Mouse (Mus musculus) embryonic facial prominence, embryonic 14.5 days (tissue): ENCODE results near the gene Hoxc4. TPM values are rescaled to one million over a fixed set of nuclear protein-coding genes. Genes with fewer than 3 reads are reported as not detected.
A peak's percentile ranks its signal among the peaks of the same experiment; 100 is the strongest.

ENCODE experiments used
- ATAC-seq: fragments of 200-750 bp; cut with Nextera tagmentation; 2 replicates; pipeline ENCODE4 v1.8.0; 2017; ENCODE audit warnings: low read depth, moderate number of reproducible peaks, moderate TSS enrichment
- DNase-seq: peaks from one replicate; pipeline ENCODE4 v3.0.0-alpha.2; 2015; ENCODE audit warnings: low spot score
- H3K27ac ChIP-seq: fragments of 300-500 bp; sonication (generic); replicated peaks from 2 replicates; pipeline ENCODE4 v1.5.1; 2014; ENCODE audit warnings: low read depth, mild to moderate bottlenecking, low read length, moderate library complexity
- H3K27me3 ChIP-seq: fragments of 300-500 bp; sonication (generic); replicated peaks from 2 replicates; pipeline ENCODE4 v1.6.1; 2014; ENCODE audit warnings: low read length; ENCODE audit not compliant: control insufficient read depth, insufficient read depth
- H3K36me3 ChIP-seq: fragments of 300-500 bp; sonication (generic); 2 replicates; pipeline ENCODE4 v1.6.1; 2014; ENCODE audit warnings: low read length, mixed read lengths; ENCODE audit not compliant: control insufficient read depth, insufficient read depth
- H3K4me1 ChIP-seq: fragments of 300-500 bp; sonication (generic); 2 replicates; pipeline ENCODE4 v1.6.1; 2014; ENCODE audit warnings: antibody characterized with exemption, low read length; ENCODE audit not compliant: control insufficient read depth, insufficient read depth
- H3K4me2 ChIP-seq: fragments of 300-500 bp; sonication (generic); 2 replicates; pipeline ENCODE4 v1.6.1; 2014; ENCODE audit warnings: low read depth, mild to moderate bottlenecking, low read length, moderate library complexity, mixed read lengths
- H3K4me3 ChIP-seq: fragments of 300-500 bp; sonication (generic); 2 replicates; pipeline ENCODE4 v1.5.1; 2014; ENCODE audit warnings: low read depth, mild to moderate bottlenecking, low read length
- H3K9ac ChIP-seq: fragments of 300-500 bp; sonication (generic); 2 replicates; pipeline ENCODE4 v1.6.1; 2014; ENCODE audit warnings: low read depth, mild to moderate bottlenecking, low read length, moderate library complexity, mixed read lengths
- H3K9me3 ChIP-seq: fragments of 300-500 bp; sonication (generic); 2 replicates; pipeline ENCODE4 v1.6.1; 2016; ENCODE audit warnings: low read length; ENCODE audit not compliant: control insufficient read depth
- WGBS: fragments of 180-500 bp; shearing (Covaris S2); extraction: QIAGEN DNeasy Blood & Tissue Kit; methylation state at CpG from one replicate; pipeline ENCODE4 v1.1.7; 2014; 5-methylcytosine and 5-hydroxymethylcytosine counted together
- polyA plus RNA-seq: library from polyadenylated mRNA; unstranded; fragments of >200 nt; fragmentation: Nextera tagmentation; extraction: Ambion mirVana; gene quantifications from 2 replicates; pipeline ENCODE4 v1.2.1, GENCODE M21; 2014

Hoxc4 gene
- polyA plus RNA-seq, 1 experiment from 2014 or later, result 2.5 TPM

DNA sequence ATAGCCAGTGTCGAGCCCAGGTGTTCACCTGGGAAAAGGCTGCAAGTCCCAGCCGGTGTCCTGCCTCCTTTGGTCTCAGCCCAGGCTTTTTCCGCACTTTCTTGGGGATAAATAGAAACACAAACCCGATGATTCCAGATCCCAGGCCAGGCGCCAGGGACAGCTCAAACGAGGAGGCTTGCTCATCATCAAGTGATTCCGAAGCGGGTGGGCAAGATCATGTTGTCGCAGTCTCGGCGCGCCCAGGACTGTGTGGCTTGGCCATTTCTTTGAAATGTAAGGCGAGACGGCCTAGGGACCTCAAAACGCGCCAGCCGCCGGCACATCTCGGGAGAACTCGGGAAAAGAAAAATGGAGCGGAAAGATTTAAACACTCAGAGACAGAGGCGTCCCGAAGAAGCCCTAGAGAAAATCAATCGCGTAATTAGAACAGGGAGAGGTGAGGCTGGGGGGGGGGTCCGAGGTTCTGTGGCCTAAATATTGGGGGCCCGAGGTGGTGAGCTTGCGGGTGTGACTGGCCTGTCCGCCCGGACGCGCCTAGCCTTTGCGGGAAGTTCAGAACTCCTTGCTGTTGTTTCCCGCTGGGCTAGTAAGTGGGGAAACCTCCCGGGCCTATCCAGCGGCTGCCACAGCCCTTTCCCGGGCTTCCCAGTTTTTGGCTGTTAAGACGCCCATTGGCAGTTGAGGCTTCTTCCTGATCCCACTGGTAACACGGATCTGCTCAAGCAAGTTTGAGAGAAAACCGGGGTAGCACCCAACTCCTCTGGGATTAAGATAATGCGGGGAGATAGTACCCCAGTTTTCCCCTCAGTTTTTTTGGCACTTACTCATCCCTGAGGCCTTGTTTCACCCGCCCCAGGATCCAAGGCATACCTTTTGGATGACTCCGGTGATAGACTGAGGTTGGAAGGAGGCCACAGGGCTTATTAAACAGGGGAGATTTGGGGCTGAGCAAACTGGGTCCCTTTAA lies 8.8 kb downstream of the Hoxc4 start:
- WGBS, result 2% methylated on average over 40 of the region's 43 CpGs
- no peaks in the 10 kb centered on the region for H3K4me1 ChIP-seq
- H3K9me3 ChIP-seq, result no peaks in the 10 kb centered on the region
- ATAC-seq, result no peak
- H3K4me3 ChIP-seq, result no peak overlapping the region
- H3K4me2 ChIP-seq, result peak overlapping the region; percentile 23; the same call in 1 of the 2 replicates
- DNase-seq, result no peak
- H3K9ac ChIP-seq, result no peak overlapping the region
- no peaks in the 10 kb centered on the region for H3K36me3 ChIP-seq
- no peak overlapping the region for H3K27ac ChIP-seq
- H3K27me3 ChIP-seq, result peaks cover 99% of the 10 kb centered on the region

GRCm38 (mm10) chr15:103028916-103029512 lies 10.3 kb downstream of the Hoxc4 start:
- 15% methylated on average over 9 of the region's 9 CpGs for WGBS
- DNase-seq, result no peak
- Histone ChIP-seq H3K36me3 (no peaks in the 10 kb centered on the region), H3K4me2 (no peak overlapping the region), H3K4me3 (no peak overlapping the region), H3K9me3 (no peaks in the 10 kb centered on the region), H3K27ac (no peak overlapping the region), H3K4me1 (no peaks in the 10 kb centered on the region), H3K27me3 (peaks cover 99% of the 10 kb centered on the region), H3K9ac (no peak overlapping the region)
- ATAC-seq, result no peak

DNA sequence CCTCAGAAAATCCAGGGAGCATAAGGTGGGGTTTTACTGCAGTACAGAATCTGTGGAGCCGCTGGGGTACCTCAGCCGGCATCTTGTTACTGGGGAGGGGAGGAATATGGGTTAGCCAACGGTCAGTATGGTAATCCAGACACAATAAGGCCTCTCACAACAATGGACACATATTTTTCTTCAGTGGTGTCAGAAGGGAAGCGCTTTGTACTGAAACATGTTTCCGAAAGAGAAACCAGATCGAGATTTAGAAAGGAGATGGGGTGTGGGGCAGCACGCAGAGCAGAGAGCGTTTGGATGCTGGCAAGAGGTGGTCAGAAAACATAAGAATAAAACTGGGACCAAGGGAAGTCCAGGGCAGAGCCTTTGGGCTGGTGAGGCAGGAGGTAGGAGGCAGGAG lies 11.4 kb downstream of the Hoxc4 start:
- Histone ChIP-seq H3K27ac (no peak overlapping the region), H3K4me2 (no peak overlapping the region), H3K36me3 (no peaks in the 10 kb centered on the region), H3K27me3 (peaks cover 99% of the 10 kb centered on the region), H3K4me1 (no peaks in the 10 kb centered on the region), H3K9me3 (no peaks in the 10 kb centered on the region), H3K9ac (no peak overlapping the region), H3K4me3 (no peak overlapping the region)
- 10% methylated on average over 8 of the region's 8 CpGs for WGBS
- DNase-seq (no peak), ATAC-seq (no peak)

GRCm38 (mm10) chr15:103032167-103032566 lies 13.4 kb downstream of the Hoxc4 start:
- H3K4me2 ChIP-seq, result no peak overlapping the region
- peaks cover 99% of the 10 kb centered on the region for H3K27me3 ChIP-seq
- no peaks in the 10 kb centered on the region for H3K9me3 ChIP-seq
- no peaks in the 10 kb centered on the region for H3K36me3 ChIP-seq
- no peak overlapping the region for H3K4me3 ChIP-seq
- DNase-seq, result no peak
- no peaks in the 10 kb centered on the region for H3K4me1 ChIP-seq
- no CpG with 5 or more reads among the region's 3 CpGs for WGBS
- no peak overlapping the region for H3K9ac ChIP-seq
- ATAC-seq, result no peak
- H3K27ac ChIP-seq, result no peak overlapping the region

DNA sequence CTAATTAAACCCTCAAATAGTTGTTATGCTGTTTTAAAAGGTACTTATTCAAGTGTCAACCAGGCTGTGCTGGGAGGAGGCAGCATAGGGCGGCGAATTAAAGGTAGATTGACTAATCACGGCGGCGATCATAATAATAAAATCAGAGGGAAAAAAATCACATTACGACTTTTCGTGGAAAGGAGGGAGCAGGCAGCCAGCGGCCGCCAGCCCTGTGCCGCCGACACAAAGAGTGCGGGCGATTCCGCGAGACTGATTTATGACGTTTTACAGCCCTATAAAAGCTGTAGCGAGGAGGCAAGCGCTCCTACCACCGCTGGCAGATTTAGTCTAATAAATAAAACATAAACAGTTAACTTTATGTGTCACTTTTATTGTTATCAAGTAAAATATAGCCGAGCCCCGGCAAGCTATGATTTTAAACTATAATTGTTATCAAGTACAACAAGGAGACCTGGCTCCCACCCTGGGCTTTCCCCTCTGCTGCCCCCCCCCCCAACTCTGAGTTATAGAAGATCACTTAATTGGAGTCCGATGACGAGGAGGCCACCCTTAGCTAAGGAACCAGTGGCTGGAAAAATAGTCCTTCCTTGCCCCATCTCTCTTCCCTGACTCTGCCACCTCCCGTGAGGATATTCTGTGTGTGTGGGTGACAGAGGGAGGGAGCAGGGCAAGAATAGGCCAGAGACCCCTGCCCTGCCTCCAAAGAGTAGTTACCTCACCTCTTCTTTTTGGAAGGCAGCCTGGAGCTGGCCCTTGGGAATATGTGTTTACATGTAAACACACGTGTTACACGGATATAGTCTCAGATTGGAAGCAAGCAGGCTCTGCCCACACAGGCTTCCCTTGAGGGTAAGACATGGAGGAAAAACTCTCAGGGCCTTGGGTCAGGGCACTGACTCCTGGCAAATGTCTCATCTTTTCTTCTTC lies 14.2 kb downstream of the Hoxc4 start:
- H3K4me3 ChIP-seq, result no peak overlapping the region
- no peaks in the 10 kb centered on the region for H3K9me3 ChIP-seq
- WGBS, result 2% methylated on average over 26 of the region's 26 CpGs
- DNase-seq (no peak), ATAC-seq (no peak)
- no peak overlapping the region for H3K4me2 ChIP-seq
- H3K4me1 ChIP-seq, result no peaks in the 10 kb centered on the region
- no peak overlapping the region for H3K9ac ChIP-seq
- no peaks in the 10 kb centered on the region for H3K36me3 ChIP-seq
- peaks cover 99% of the 10 kb centered on the region for H3K27me3 ChIP-seq
- no peak overlapping the region for H3K27ac ChIP-seq

- no peak for DNase-seq
- H3K36me3 ChIP-seq, result no peaks in the 10 kb centered on the region
- WGBS, result 1% methylated on average over 24 of the region's 24 CpGs
- peak overlapping the region; percentile 46 for H3K4me2 ChIP-seq
- peaks cover 99% of the 10 kb centered on the region for H3K27me3 ChIP-seq
- no peaks in the 10 kb centered on the region for H3K4me1 ChIP-seq
- H3K9me3 ChIP-seq, result no peaks in the 10 kb centered on the region
- H3K9ac ChIP-seq, result no peak overlapping the region
- no peak overlapping the region for H3K27ac ChIP-seq
- peak; percentile 62; the same call in 1 of the 2 replicates for ATAC-seq
- peak overlapping the region; percentile 27 for H3K4me3 ChIP-seq
Observed at GRCm38 (mm10) chr15:103034043-103034806, 15.5 kb downstream of the Hoxc4 start.

DNA sequence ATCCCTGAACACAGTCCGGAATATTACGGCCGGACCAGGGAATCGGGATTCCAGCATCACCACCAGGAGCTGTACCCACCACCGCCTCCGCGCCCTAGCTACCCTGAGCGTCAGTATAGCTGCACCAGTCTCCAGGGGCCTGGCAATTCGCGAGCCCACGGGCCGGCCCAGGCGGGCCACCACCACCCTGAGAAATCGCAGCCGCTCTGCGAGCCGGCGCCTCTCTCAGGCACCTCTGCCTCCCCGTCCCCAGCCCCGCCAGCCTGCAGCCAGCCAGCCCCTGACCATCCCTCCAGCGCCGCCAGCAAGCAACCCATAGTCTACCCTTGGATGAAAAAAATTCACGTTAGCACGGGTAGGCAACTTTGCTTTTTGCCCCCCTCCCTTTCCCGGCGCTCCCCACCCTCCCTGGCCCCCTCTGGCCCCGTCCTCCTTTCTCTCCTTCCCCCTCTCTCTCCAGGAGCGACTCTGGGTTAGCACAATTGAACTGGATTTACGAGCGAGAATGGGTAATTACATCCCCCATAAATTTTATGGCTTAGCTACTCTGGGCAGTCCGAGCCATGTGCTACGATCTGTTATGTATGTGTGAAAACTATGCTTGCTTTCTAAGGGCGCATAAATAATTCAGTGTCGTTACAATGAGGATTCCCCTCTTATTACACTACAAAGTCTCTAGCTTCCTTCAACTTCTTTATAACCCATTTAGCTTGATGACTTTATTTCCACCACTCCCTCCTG lies 16.2 kb downstream of the Hoxc4 start:
- under 1% methylated on average over 28 of the region's 34 CpGs for WGBS
- DNase-seq, result no peak

More for the DNA sequence above, 16.2 kb downstream of the Hoxc4 start:
- ATAC-seq, result no peak
- Histone ChIP-seq H3K4me1 (no peaks in the 10 kb centered on the region), H3K9me3 (no peaks in the 10 kb centered on the region), H3K4me3 (peak overlapping the region; percentile 27), H3K4me2 (peak overlapping the region; percentile 46), H3K27ac (no peak overlapping the region), H3K9ac (no peak overlapping the region), H3K27me3 (peaks cover 99% of the 10 kb centered on the region), H3K36me3 (no peaks in the 10 kb centered on the region)
